Mouse (Mus musculus) right cerebral cortex, postnatal 4 days (tissue): ENCODE results near the gene Cxcl12.
A peak's percentile ranks its signal among the peaks of the same experiment; 100 is the strongest.

ENCODE experiments used
- DNase-seq: peaks from one replicate; pipeline ENCODE4 v3.0.0-alpha.2; 2022

Cxcl12 gene

DNA sequence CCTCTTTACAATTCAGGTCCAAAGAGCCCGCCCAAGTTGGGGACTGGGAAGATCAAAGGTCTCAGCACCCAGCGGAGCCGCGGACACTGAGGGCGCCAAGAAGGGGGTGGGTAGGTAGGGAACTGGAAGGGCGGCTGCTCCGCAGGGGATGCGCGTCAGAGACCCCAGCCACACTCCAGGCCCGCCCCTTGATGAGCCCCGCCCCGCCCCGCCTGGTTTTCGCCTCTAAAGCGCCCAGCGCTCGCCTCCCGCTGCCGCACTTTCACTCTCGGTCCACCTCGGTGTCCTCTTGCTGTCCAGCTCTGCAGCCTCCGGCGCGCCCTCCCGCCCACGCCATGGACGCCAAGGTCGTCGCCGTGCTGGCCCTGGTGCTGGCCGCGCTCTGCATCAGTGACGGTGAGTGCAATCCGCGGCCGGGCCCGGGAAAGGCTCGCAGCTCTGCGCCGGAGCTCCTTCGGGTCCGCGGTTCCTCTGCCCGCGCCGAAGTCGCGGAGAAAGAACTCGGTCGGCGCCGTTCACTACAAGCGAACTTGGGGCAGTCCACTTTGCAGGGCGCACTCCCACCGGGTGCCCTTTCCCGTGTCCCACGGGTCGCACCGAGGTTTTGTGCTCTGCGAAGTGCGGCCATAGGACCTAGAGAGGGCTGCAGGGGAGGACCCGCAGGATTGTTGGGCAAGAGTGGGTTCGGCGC lies at the start of gene Cxcl12:
Gene Cxcl12, plus strand, starts transcription at position 215 of the 691 bp plus-strand sequence.
- peak; percentile 48 for DNase-seq

- no peak for DNase-seq
These were observed 46.3 kb upstream of the Cxcl12 start for GRCm38 (mm10) chr6:117122074-117122473.

DNA sequence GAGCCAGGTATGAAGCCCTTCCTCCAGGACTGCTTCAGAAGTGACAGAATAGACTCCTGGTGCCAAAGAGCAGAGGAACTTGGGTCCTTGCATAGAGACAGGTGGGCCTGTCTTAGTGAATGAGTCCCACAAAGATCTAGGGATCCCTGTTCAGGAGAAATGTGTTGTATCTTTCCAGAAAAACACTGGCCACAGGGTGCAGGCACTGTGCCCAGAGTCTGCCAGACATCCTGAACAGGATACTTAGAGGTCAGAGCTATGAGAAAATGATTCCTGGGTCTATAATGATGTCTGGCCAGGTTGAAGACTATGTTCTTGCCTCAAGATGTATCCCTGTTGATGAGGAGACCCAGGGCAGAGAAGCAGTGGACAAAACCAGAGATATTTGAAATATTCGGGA lies 42.0 kb upstream of the Cxcl12 start:
- no peak for DNase-seq

GRCm38 (mm10) chr6:117129443-117129842 lies 38.9 kb upstream of the Cxcl12 start:
- DNase-seq, result no peak

DNA sequence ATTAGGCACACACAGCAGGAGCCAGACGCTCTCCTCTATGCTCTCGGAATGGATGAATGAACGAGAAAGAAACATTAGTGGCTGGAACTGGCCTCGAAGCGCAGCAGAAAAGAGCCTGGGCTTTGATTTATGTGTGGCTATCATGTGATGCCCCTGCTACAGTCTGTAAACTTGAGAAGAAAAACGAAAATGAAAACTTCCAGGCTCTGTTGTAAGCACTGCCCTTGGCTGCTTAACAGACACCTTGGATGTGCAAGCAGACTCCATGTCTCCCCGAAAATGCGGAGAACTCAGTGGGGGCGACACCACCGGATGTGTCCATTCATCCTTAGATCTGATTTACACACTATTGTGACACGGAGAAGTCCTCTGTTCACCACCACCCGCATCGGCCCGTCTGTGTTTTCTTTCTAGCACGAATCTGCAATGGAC lies 37.6 kb upstream of the Cxcl12 start:
- DNase-seq, result no peak

GRCm38 (mm10) chr6:117134526-117134925 lies 33.8 kb upstream of the Cxcl12 start:
- no peak for DNase-seq

GRCm38 (mm10) chr6:117137735-117138134 lies 30.6 kb upstream of the Cxcl12 start:
- no peak for DNase-seq

DNA sequence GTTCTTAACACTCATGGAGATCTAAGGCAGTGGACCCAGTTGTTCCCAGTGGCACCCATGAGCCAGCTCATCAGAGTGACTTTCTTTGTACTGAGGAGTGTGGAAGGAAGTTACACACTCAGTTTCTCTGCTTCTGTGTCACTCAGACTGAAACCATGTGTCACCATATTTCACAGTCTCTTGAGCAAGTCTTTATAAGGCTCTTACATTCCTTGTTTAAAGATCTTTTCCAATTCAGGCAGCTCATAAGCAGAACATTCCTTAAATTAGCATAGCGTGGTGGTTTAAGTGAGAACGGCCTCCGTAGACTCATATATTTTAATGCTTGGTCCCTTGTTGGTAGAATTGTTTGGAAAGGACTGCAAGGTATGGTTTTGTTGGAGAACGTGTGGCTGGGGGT lies 27.4 kb upstream of the Cxcl12 start:
- DNase-seq, result no peak

- no peak for DNase-seq
These were observed 21.4 kb upstream of the Cxcl12 start for GRCm38 (mm10) chr6:117146951-117147350.

DNA sequence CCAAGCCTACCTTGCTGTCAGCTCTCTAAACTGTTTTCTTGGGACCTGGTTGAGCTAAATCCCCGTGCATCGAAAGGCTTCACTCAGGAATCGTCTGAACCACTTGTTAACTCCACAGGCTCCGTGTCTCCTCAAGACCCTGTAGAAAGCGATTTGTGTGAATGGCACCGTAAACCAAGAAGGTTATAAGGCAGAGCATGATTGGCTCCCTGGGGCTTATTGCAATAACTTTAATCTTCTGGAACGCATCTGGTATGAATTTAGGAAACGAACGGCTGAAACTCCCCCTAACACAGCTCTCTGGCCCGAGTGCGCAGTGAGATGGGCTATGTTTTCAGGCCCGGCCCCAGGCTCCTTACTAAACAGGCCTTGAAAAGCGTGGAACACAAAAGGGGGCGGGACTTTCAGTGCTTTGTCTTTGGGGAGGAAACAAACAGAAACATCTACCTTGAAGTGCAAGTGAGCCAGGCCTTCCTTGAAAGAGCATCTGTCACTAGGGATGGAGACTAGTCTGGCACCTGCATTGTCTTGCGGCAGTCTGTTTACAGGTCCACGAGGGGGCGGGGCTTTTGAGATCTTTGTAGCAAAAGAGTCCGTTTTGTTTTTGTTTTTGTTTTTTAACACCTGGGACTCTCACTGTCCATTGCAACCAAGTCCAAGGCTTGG lies 16.7 kb upstream of the Cxcl12 start:
- DNase-seq, result no peak

DNA sequence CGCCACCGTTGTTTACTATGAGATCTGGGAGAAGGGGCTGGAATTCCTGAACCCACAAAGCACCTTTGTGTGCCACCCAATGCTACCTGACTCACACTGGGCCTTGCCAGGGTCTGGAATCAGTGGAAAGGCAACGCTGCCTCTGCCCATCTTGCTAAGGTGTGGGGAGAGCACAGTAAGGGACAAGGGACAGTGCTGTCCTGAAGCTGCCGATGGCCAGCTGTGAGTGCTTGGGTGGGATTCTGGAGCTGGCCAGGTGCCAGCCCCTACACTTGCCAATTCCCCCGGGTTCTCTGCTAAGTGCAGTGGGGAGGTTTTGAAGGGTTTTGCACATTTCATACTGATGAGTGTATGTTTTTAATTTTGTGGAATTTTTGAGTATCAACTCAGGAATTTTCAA lies 15.3 kb upstream of the Cxcl12 start:
- DNase-seq, result no peak

DNA sequence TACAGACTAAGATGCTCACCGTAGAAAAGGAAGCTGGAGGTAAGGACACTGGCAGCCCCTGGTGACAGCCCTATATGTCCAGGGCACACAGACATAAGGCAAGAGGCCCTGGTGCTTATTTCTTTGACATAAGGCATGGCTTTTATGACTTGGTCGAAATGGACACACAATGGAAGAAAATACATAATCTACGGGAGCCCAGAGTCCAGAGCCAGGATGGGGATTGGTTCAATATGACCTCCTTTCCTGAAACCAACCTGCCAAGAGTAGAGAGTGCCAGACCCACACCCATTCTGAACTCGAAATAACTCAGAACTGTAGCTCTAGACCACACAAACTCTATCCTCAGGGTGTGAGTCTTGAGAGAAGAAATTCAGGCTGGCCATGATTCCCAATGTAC lies 11.5 kb upstream of the Cxcl12 start:
- DNase-seq, result no peak

GRCm38 (mm10) chr6:117159710-117160690 lies 8.3 kb upstream of the Cxcl12 start:
- DNase-seq, result no peak

DNA sequence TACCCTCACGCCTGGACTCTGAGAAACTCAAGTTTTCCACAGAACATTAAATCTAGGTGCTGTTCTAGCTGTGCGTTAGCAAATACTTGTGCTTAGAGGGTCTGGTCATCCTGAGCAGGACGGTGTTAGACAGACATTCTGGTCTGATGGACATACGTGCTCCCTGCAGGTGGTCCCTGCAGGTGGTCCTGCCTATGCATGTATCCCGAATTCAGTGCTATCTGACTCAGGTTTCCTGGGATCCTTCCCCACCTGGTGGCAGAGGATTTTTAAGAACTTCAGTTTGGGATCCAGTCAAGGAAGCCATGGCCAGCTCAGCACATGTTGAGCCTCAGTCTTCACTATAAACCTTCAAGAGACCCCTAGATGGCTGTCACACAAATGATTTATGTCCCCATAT lies 4.8 kb upstream of the Cxcl12 start:
- DNase-seq, result no peak

DNA sequence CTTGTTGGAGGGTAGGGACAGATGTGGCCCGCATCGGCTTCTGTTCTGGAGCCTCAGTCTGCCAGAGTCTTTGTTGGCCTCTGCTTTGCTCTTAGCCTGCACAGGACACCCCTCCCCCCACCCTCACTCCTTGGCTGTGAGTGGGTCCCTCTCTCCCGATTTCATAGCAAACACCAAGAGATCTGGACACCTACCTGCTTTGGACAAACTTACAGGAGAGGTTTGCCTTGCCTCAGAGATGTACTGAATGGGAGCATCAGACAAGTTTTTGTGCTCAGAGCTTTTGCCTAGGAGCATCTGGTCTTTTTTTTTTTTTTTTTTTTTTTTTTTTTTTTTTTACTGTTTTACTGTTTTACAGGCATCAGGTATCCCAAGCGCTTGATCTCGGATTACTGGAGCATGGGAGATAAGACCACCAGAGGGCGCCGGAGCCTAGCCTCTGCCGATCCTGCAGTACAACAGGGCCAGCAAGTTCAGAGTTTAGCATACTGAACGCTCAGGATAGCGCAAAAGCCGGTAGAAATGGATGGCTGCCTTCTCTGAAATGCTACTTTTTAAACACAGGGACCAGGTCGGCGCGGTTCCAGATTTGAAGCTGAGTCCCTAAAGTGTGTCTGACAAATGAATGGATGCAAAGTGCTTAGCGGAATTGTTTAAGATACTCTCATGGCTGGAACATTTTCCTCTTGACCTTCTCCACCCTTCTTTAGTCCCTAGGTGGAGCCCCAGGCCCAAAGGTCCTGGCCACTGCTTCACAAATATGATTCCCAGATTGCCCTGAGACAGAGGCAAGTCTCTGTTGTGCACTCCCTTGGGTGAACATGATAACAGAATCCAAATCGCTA lies 1.5 kb upstream of the Cxcl12 start:
- DNase-seq, result peak; percentile 94

DNA sequence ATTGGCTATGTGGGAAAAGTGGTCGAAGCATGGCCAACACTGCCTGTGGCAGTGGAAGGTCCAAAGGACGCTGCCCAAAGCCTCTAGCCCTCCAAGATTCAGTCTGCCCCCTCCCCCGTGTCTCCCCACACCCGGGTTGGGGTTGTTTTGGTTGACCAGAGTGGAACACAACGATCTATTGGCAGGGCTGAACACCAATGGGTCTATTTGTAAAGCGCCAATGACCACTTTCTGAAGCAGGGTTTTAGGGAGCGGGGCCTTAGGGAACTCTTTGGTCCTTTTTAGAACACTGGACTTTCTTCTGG lies 957 bp upstream of the Cxcl12 start:
- no peak for DNase-seq

- no peak for DNase-seq
These were observed 945 bp downstream of the Cxcl12 start for GRCm38 (mm10) chr6:117169051-117169909.

GRCm38 (mm10) chr6:117169910-117170747 lies 1.8 kb downstream of the Cxcl12 start:
- DNase-seq, result no peak

DNA sequence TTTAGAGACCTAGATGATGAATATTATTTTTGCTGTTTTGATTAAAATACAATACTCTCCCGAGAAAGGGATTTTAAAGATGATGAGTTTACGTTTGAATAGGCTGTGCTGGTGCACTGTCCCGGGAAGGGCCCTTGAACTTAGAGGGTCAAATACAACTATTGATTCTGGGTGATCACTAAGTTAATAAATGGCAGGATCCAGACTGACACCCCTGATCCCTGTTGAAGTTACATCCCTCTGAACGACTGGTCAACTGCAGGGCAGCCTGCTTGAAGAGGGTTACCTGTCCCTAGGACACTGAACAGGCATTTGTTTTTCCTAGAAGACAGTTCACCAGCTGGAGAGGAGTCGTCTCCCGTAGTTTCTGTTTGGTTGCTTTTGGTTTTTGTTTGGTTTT lies 4.0 kb downstream of the Cxcl12 start:
- no peak for DNase-seq

DNA sequence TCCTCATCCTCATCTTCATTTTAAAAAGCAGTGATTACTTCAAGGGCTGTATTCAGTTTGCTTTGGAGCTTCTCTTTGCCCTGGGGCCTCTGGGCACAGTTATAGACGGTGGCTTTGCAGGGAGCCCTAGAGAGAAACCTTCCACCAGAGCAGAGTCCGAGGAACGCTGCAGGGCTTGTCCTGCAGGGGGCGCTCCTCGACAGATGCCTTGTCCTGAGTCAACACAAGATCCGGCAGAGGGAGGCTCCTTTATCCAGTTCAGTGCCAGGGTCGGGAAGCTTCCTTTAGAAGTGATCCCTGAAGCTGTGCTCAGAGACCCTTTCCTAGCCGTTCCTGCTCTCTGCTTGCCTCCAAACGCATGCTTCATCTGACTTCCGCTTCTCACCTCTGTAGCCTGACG lies 5.5 kb downstream of the Cxcl12 start:
- DNase-seq, result peak; percentile 79
